Mouse (Mus musculus) gastrocnemius, postnatal 25 days (tissue): ENCODE data around the gene Lamb3. TPM values are rescaled to one million over a fixed set of nuclear protein-coding genes. Genes with fewer than 3 reads are reported as not detected.
A peak's percentile ranks its signal among the peaks of the same experiment; 100 is the strongest.

ENCODE experiments used
- DNase-seq: peaks from one replicate; pipeline ENCODE4 v3.0.0; 2022
- total RNA-seq, 2 experiments: library from RNA; stranded (reverse); gene quantifications; 1 replicate in 1 of 2; 2 replicates in 1 of 2; pipeline ENCODE4 v1.2.3; 2021

The Lamb3 gene
- total RNA-seq, 2 experiments from 2014 or later, result 2.0 to 2.7 TPM

DNA sequence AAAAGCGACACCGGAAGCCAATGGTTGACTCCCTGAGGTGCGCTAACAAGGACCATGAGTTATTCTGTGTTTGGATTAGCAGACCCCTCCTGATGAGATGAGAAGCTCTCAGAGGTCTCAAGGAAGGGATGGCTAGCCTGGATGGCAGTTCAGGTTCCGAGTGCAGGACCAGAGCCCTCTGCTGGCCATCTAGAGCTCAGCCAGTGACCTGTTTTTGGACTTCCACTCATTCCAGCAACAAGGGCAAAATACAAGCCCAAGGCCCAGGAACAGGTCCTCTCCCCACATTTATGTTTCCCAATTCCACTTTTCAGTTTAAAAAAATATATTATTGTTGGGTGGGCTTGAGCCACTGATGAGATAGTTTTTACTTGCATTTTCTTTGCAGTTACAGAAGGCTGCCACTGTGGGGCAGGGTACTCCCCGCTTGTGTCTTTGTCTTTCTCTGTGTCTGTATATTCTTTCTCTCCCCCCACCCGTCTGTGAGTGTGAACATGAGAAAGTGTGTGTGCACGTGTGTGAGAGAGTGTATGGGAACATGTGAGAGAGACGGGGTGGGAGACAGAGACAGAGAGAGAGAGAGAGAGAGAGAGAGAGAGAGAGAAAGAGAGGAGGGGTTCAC lies 175.5 kb downstream of the Lamb3 start:
- no peak for DNase-seq

DNA sequence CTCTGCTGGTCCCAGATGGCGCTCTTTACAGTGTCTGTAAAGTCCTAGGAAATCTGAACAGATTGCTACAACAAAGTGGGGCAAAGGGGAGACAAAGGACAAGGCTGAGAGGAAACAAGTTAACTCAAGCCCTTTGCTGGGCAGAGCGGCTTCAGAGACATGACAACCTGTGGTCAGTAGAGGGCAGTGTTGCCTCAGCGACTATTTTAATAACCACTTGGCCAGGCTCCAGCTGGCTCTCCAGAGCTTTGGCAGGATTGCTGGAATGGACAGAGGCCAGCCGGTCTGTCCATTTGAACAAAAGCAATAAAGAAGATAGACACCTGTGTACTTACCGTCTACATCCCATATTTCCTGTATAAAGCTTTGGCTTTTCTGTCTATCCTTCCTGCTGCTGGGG lies 178.6 kb downstream of the Lamb3 start:
- DNase-seq, result peak; percentile 63

DNA sequence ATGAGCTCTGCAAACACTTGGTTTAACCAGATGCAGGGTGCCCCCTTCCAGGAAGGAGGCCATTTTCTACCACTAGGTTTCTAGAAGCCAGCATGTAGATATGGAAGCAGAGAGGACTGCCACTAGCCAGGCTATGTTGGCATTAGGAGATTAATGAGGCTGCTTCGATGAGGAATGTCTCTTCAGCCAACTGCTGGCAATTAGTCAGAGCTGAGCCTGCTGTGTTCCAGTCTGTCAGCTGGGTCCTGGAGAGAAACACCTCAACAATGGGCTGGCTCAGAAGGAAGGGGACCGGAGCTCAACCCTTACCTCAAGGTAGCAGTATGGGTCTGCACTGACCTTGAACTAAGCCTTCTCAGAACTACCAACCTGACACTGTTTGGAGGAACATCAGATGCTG lies 179.7 kb downstream of the Lamb3 start:
- DNase-seq, result no peak

DNA sequence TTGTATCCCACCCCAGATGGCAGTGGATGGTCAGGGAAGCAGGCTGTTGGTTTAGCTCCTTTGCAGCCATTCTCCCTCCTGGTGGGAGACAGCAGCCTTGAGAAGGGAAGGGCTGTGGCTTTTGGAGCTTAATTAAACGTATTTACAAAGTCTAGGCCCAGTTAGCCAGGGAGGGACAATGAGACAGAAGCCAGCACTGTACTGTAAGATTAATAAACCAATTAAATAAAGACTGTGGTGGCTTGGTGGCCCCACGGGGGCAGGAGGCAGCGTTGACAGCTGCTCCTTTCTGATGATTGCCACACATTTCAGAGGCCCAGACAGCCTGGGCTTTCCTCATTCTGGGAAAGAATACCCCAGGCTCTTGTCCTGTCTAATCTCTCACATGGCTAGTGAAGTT lies 182.0 kb downstream of the Lamb3 start:
- DNase-seq, result no peak

DNA sequence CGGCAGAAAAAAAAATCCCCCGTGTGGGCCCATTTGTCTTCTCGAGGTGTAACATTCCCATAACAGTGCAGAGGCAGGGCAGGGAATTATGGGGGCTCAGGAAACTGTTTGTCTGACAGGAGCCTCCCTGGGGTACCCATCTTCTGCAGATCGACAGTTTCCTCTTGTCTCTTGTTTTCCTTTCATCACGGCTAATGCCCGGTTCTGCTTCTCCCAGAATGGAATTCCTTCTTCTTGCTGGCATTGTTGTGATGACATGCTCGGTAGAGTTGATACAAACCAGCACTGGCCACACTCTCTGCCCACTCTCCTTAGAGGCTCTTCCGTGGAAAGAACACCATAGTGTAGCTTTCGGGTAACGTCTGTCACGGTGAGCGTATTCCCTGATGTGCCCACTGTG lies 182.5 kb downstream of the Lamb3 start:
- DNase-seq, result no peak

DNA sequence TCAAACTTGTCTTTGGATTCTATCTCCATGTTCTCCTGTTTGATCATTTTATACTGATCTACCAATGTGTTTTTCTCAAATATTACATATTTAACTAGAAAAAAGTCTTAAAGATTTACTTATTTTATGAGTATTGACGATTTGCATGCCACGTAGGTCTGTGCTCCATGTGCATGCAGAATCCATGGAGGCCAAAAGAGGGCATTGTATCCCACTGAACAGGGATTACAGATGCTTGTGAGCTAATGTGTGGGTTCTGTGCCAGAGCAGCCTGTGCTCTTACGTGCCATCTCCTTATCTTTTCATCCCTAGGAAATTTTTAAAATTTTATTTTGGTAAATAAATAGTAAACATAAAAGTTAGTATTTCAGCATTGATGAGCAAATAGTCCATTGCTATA lies 184.8 kb downstream of the Lamb3 start:
- no peak for DNase-seq

Other genes starting within 250 kb of the Lamb3 start
- under 1 TPM; 0.08 to 0.20 TPM for gene Syt14, start 171.9 kb upstream of the Lamb3 start, total RNA-seq
- gene Diexf, start 77.4 kb upstream of the Lamb3 start, total RNA-seq, result 10 to 100 TPM in 1 of 2 experiments, 1 to 10 TPM in 1; 6.2 to 10.0 TPM
- 1 to 10 TPM; 1.2 to 1.3 TPM for gene Irf6, start 54.6 kb upstream of the Lamb3 start, total RNA-seq
- gene A130010J15Rik, start 39.7 kb upstream of the Lamb3 start, total RNA-seq, result 1 to 10 TPM; 2.3 to 3.1 TPM
- 1 to 10 TPM; 2.1 to 3.3 TPM for gene Traf3ip3, start 6.0 kb upstream of the Lamb3 start, total RNA-seq
- 1 to 10 TPM; 6.3 to 7.9 TPM for gene Hsd11b1, start 56.4 kb downstream of the Lamb3 start, total RNA-seq
- gene G0s2, start 65.5 kb downstream of the Lamb3 start, total RNA-seq, result 10 to 100 TPM; 14.8 to 47.8 TPM
- under 1 TPM in 1 of 2 experiments, not detected in 1; 0.18 TPM for gene Camk1g, start 162.6 kb downstream of the Lamb3 start, total RNA-seq